In the genomic region with DNA sequence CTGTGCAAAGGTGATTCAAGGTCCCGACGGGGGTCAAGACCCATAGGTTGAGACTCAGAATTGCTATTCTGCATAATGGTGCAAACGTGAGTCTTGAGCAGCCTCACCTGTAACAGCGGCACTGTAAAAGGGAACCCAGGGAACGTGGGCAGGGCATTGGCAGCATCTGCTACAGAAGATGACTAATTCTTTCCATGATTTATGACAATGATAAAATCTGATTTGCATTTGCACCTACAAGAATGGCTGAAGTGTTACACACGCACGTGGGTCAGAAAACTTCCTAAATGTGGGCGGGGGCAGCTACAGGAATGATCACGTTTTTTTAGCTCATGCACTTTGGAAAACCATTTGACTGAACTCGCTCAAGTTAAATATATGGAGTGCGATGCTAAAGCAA, we compare ENCODE assay signal across 29 mouse cellular contexts. TPM values are rescaled to one million over a fixed set of nuclear protein-coding genes. Genes with fewer than 3 reads are reported as not detected.
DNase-seq lines count a peak whose midpoint lies in the region; TF ChIP-seq lines count a peak whose summit lies in the region.
"Had no signal": no experiment of that assay in that cellular context is flagged by ENCODE, and none has a peak within 500 bp of the region (broad histone marks: within the 10 kb centered on the region; RNA-seq: fewer than 3 reads in every experiment).

No protein-coding gene starts in this region.

- H3K79me2 ChIP-seq in CH12.LX (replicated peaks; ENCODE audit: control insufficient read depth, extremely low read depth, insufficient read depth, poor library complexity, severe bottlenecking) = no peaks in the 10 kb centered on the region

- TF ChIP-seq POLR2A in CH12.LX (IDR thresholded peaks at IDR 0.05; ENCODE audit: low read depth, low read length) = no peak

- H3K36me3 ChIP-seq in CH12.LX (replicated peaks in 1 of 2; ENCODE audit: control insufficient read depth in 1 of 2, insufficient read depth in 1 of 2, low read length in 1 of 2) = no peaks in the 10 kb centered on the region
- H3K36me3 ChIP-seq: embryonic facial prominence, embryonic 15.5 days; forebrain, embryonic 15.5 days; heart, embryonic 12.5 days; hindbrain, embryonic 15.5 days had no signal

- DNase-seq in frontal cortex, postnatal 36 days (ENCODE audit: low spot score in 2 of 2) = peak; percentile 35 to 48
- DNase-seq in frontal cortex, postnatal 14 days (ENCODE audit: low spot score in 2 of 2) = no peak
- DNase-seq in right cerebral cortex, adult 18-20 months = peak; percentile 38
- DNase-seq in right cerebral cortex, postnatal 4 days = no peak
- DNase-seq in CH12.LX (ENCODE audit: extremely low read depth) = no peak
- DNase-seq in right cerebral cortex, postnatal 36 days (ENCODE audit: low spot score in 2 of 2) = peak; percentile 12 to 45
- no peak for DNase-seq in adipocyte (ENCODE audit: low spot score)
- DNase-seq in spleen, postnatal 10 days (ENCODE audit: low spot score in 2 of 2) = no peak
- DNase-seq: adrenal gland, adult 8-10 months; adrenal gland, postnatal 36 days; cerebellum, adult 11 months; cerebellum, adult 8-10 months; cerebellum, postnatal 14 days; embryo, embryonic 11 days; gastrocnemius, postnatal 36 days; heart, adult 2 months had no signal

- H3K4me3 ChIP-seq in CH12.LX (replicated peaks in 1 of 3; ENCODE audit: low read depth in 2 of 3, low read length in 2 of 3, poor library complexity in 1 of 3) = no peak overlapping the region
- H3K4me3 ChIP-seq: embryonic facial prominence, embryonic 15.5 days; erythroblast, embryonic 14.5 days; forebrain, embryonic 15.5 days; heart, adult 2 months; heart, embryonic 12.5 days; hindbrain, embryonic 15.5 days had no signal

- no peaks in the 10 kb centered on the region for H3K9me3 ChIP-seq in CH12.LX (replicated peaks; ENCODE audit: low read length)
- H3K9me3 ChIP-seq: embryonic facial prominence, embryonic 15.5 days; forebrain, embryonic 15.5 days; heart, embryonic 12.5 days; hindbrain, embryonic 15.5 days had no signal

- dilution Hi-C loops in CH12.LX (cut with MboI; ENCODE audit: extremely low pct_ligation_motif_present, extremely low pct_unique_long_range_greater_than_20kb, low sequenced_read_pairs) = no loop called here

- no peaks in the 10 kb centered on the region for H3K27me3 ChIP-seq in CH12.LX (replicated peaks)
- H3K27me3 ChIP-seq: embryonic facial prominence, embryonic 15.5 days; forebrain, embryonic 15.5 days; heart, embryonic 12.5 days; hindbrain, embryonic 15.5 days had no signal

- no peak overlapping the region for H3K4me2 ChIP-seq in CH12.LX (ENCODE audit: insufficient read depth, low read depth, poor library complexity, severe bottlenecking)
- H3K4me2 ChIP-seq: embryonic facial prominence, embryonic 15.5 days; forebrain, embryonic 15.5 days; heart, embryonic 12.5 days; hindbrain, embryonic 15.5 days had no signal

- peaks cover 2 to 6% of the 10 kb centered on the region in 2 experiments; a peak in 3 of 4 replicates for H3K4me1 ChIP-seq in CH12.LX (ENCODE audit: control insufficient read depth in 1 of 2, insufficient read depth in 2 of 2)
- H3K4me1 ChIP-seq: embryonic facial prominence, embryonic 15.5 days; forebrain, embryonic 15.5 days; heart, embryonic 12.5 days; hindbrain, embryonic 15.5 days had no signal

- no peak for TF ChIP-seq RAD21 in CH12.LX (IDR thresholded peaks at IDR 0.05; ENCODE audit: low read depth, low read length)

- no peak overlapping the region for H3K9ac ChIP-seq in CH12.LX (ENCODE audit: insufficient read depth, low read depth)
- H3K9ac ChIP-seq: embryonic facial prominence, embryonic 15.5 days; forebrain, embryonic 15.5 days; heart, embryonic 12.5 days; hindbrain, embryonic 15.5 days had no signal

- in situ Hi-C loops in CH12.LX (cut with MboI; ENCODE audit: low pct_ligation_motif_present, low pct_unique_long_range_greater_than_20kb, low sequenced_read_pairs) = no loop called here

- TF ChIP-seq EP300 in CH12.LX (IDR thresholded peaks at IDR 0.05; ENCODE audit: low read length) = peak; percentile 25; the same call in 1 of the 2 replicates

- TF ChIP-seq CTCF in CH12.LX (conservative IDR thresholded peaks at IDR 0.05 in 1 of 2, IDR thresholded peaks at IDR 0.05 in 1 of 2; ENCODE audit: low read depth in 2 of 2, low read length in 2 of 2) = no peak

- no peak overlapping the region for H3K27ac ChIP-seq in CH12.LX (ENCODE audit: insufficient read depth, low read depth)
- H3K27ac ChIP-seq: embryonic facial prominence, embryonic 15.5 days; forebrain, embryonic 15.5 days; heart, adult 2 months; hindbrain, embryonic 15.5 days had no signal

TF ChIP-seq in CH12.LX, 34 proteins besides CTCF, POLR2A, EP300 and RAD21:
- no peak for TF ChIP-seq KAT2A (IDR thresholded peaks at IDR 0.05; ENCODE audit: insufficient replicate concordance, low read length)
- 0 out of 2 replicates have a peak, but pooled peaks have one; percentile 20 for TF ChIP-seq MAX (IDR thresholded peaks at IDR 0.05; ENCODE audit: low read length)
- peak; percentile 66 for TF ChIP-seq JUND (conservative IDR thresholded peaks at IDR 0.05; ENCODE audit: low read depth, low read length)
- peak; percentile 57 for TF ChIP-seq BHLHE40 (IDR thresholded peaks at IDR 0.05; ENCODE audit: low read depth, low read length)
- 0 out of 2 replicates have a peak, but pooled peaks have one; percentile 15 for TF ChIP-seq ETS1 (conservative IDR thresholded peaks at IDR 0.05; ENCODE audit: low read depth, low read length)
- TF ChIP-seq JUN (IDR thresholded peaks at IDR 0.05; ENCODE audit: insufficient read depth, low read depth, low read length) = peak; percentile 32; the same call in 1 of the 2 replicates
- TF ChIP-seq TBP (conservative IDR thresholded peaks at IDR 0.05; ENCODE audit: low read depth, low read length) = no peak

RNA-seq across cellular contexts. Expression of a gene that starts 15.9 kb away (rescaled TPM):
- total RNA-seq in CH12.LX (2012; rRNA removed) = 25.7 and 30.9 TPM in 2 replicates
- 24.3 and 25.9 TPM in 2 replicates for total RNA-seq in CH12.LX (2014; rRNA removed)
- polyA plus RNA-seq in CH12.LX (2012; ENCODE audit: insufficient read length, low read depth) = 54.4 and 56.2 TPM in 2 replicates

RNA-seq across cellular contexts. Expression of a gene that starts 16.0 kb away (rescaled TPM):
- total RNA-seq in CH12.LX (2012; rRNA removed) = not detected in 2 replicates
- not detected in 2 replicates for total RNA-seq in CH12.LX (2014; rRNA removed)
- 12.3 and 14.5 TPM in 2 replicates for polyA plus RNA-seq in CH12.LX (2012; ENCODE audit: insufficient read length, low read depth)
- total RNA-seq: common myeloid progenitor, adult 5-6 weeks; ES-E14 had no signal
- polyA plus RNA-seq: brain, embryonic 14.5 days; embryonic facial prominence, embryonic 11.5 days; forebrain, embryonic 11.5 days; forebrain, embryonic 15.5 days; heart, adult 2 months had no signal

RNA-seq across cellular contexts. Expression of a gene that starts 20.9 kb away (rescaled TPM):
- total RNA-seq in CH12.LX (2012; rRNA removed) (not detected in 2 replicates), CH12.LX (2014; rRNA removed) (not detected in 2 replicates)
- polyA plus RNA-seq in CH12.LX (2012; ENCODE audit: insufficient read length, low read depth) = not detected in 2 replicates
- total RNA-seq: adrenal gland, adult 8-10 months; adrenal gland, postnatal 36 days; common myeloid progenitor, adult 5-6 weeks; gastrocnemius, adult 8-10 months; gastrocnemius, postnatal 36 days; heart, adult 2 months; heart, postnatal 25 days had no signal
- polyA plus RNA-seq: C2C12; erythroblast, embryonic 14.5 days; forebrain, embryonic 15.5 days; hindbrain, embryonic 15.5 days had no signal

Comparison
In these comparisons a context has a peak if more than half of its experiments do, and no peak if none do; other contexts are left out.
1. DNase-seq: peak in frontal cortex, postnatal 36 days (2 of 2), right cerebral cortex, adult 18-20 months (single experiment) and right cerebral cortex, postnatal 36 days (2 of 2); none in frontal cortex, postnatal 14 days (0 of 2), right cerebral cortex, postnatal 4 days (single experiment), CH12.LX (single experiment), adipocyte (single experiment) and spleen, postnatal 10 days (0 of 2).